Mouse (Mus musculus) A20 (cell line): ENCODE measurements around the gene AC134908.4.

ENCODE experiments used
- DNase-seq: peaks from one replicate; pipeline ENCODE4 v3.0.0-alpha.2; 2011; ENCODE audit warnings: low read depth, low spot score

AC134908.4 gene

GRCm38 (mm10) chr17:25831451-25832281, 36.2 kb upstream of the AC134908.4 start:
- no peak for DNase-seq

DNA sequence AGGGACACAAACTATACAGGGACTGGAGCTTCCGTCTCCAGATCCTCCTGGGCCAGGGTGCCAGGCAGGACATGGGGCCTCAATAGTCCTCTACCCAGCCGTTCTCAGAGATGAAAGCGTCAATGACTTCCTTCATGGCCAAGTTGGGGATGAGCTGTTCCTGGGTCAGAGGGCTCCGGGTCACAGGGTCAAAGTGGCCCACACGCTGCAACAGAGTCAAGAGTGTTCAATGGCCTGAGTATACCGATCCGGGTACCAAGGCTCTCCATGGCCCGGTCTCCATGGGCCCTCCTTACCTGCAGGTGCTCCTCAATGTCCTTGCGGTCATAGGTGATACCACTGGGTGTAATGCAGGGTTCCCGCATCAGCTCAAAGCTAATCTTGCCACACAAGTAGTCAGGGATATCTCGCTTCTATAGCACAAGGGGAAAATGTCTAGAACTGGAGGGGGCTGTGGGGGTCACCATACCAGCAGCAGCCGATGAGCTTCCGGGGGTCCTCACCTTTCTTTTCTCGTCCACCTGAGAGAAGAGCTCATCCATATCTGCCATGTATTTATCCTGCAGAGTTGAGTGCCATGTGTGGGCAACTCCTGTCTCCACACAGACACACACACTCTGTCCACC, 35.5 kb upstream of the AC134908.4 start:
- DNase-seq = no peak

DNA sequence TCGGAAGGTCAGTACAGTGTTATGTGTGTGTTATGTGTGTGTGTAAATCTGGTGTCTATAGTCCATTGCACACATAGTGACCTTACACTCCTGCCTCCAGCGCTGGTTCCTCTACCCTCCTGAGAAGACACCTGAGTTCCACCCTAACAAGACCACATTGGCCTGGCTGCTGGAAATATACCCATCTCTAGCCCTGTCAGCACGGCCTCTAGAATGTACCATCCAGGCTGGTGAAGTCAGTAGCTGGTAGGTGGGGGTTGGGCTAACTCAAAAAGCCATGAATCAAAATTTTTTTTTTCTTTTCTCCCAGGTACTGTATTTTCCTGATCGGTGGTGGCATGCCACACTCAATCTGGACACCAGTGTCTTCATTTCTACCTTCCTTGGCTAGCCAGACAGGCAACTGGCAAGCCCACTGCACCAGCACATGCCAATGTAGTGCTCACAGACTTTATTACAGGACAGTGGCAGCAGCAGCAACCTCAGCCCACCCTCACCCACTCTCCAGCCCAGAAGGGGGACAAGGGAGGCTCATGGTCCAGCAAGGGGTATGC, 34.8 kb upstream of the AC134908.4 start:
- DNase-seq = no peak

DNA sequence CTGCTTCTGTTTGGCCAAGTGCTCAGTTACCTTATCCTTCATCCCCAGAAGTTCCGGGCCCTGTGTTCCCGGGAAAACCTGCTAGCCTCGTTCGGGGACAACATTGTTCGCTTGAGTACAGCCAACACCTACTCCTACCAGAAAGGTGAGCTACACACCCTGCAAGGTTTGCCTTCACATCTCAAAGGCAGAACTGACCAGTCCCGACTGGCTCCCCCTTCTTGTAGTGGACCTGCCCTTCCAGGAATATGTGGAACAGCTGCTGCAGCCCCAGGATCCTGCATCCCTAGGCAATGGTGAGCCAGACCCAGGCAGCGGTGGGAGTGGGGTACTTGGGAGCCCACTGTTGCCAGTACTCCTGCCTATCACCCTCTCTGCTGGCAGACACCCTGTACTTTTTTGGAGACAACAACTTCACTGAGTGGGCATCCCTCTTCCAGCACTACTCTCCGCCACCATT, 34.1 kb upstream of the AC134908.4 start:
- DNase-seq = no peak

GRCm38 (mm10) chr17:25828712-25829557, 33.5 kb upstream of the AC134908.4 start, which contains the start of gene Jmjd8:
Gene Jmjd8 (plus strand): TSS chr17:25828867.
- peak; percentile 87 for DNase-seq

DNA sequence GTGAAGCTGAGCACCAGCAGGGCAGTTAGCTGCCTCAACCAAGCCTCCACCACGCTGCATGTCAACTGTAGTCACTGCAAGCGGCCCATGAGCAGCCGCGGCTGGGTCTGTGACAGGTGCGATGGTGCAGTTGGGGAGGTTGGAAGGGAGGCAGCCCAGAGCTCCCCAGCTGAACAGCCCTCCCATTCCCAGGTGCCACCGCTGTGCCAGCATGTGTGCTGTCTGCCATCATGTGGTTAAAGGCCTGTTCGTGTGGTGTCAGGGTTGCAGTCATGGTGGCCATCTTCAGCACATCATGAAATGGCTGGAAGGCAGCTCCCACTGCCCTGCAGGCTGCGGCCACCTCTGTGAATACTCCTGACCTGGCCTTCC, 32.8 kb upstream of the AC134908.4 start:
- no peak for DNase-seq

- DNase-seq = no peak
Observed at GRCm38 (mm10) chr17:25827546-25828222, 32.2 kb upstream of the AC134908.4 start.

DNA sequence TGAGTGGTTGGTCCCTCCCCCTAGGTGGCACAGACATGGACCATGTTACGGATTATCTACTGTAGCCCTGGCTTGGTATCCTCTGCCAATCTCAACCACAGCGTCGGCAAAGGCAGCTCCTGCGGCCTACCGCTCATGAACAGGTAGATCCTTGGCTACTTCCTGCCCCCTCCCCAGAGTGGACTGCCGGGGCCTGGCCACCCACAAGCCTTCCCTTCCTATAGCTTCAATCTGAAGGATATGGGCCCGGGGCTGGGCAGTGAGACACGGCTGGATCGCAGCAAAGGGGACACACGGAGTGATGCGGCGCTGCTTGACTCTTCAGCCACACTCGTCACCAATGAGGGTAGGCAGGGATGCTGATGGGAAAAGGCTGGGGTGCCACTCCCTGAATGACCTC, 31.6 kb upstream of the AC134908.4 start:
- no peak for DNase-seq

DNA sequence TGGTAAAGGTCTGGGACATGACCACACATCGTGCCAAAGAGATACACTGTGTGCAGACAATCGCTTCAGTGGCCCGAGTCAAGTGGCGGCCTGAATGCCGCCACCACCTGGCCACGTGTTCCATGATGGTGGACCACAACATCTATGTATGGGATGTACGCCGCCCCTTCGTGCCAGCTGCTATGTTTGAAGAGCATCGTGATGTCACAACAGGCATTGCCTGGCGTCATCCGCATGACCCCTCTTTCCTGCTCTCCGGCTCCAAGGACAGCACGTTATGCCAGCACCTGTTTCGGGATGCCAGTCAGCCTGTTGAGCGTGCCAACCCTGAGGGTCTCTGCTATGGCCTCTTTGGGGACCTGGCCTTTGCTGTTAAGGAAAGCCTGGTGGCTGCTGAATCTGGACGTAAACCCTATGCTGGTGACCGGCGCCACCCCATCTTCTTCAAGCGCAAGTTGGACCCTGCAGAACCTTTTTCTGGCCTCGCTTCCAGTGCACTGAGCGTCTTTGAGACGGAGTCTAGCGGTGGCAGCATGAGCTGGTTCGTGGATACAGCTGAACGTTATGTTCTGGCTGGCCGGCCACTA, 30.6 kb upstream of the AC134908.4 start:
- DNase-seq = no peak

- DNase-seq = no peak
Observed at GRCm38 (mm10) chr17:25825311-25825710, 29.9 kb upstream of the AC134908.4 start.

- DNase-seq = peak; percentile 83
Observed at GRCm38 (mm10) chr17:25824362-25825142, 29.1 kb upstream of the AC134908.4 start.

- DNase-seq = peak; percentile 94
Observed at GRCm38 (mm10) chr17:25823452-25823851, 28.0 kb upstream of the AC134908.4 start, which contains the start of gene Wdr24. Gene Wdr24 (plus strand): TSS chr17:25823627.

DNA sequence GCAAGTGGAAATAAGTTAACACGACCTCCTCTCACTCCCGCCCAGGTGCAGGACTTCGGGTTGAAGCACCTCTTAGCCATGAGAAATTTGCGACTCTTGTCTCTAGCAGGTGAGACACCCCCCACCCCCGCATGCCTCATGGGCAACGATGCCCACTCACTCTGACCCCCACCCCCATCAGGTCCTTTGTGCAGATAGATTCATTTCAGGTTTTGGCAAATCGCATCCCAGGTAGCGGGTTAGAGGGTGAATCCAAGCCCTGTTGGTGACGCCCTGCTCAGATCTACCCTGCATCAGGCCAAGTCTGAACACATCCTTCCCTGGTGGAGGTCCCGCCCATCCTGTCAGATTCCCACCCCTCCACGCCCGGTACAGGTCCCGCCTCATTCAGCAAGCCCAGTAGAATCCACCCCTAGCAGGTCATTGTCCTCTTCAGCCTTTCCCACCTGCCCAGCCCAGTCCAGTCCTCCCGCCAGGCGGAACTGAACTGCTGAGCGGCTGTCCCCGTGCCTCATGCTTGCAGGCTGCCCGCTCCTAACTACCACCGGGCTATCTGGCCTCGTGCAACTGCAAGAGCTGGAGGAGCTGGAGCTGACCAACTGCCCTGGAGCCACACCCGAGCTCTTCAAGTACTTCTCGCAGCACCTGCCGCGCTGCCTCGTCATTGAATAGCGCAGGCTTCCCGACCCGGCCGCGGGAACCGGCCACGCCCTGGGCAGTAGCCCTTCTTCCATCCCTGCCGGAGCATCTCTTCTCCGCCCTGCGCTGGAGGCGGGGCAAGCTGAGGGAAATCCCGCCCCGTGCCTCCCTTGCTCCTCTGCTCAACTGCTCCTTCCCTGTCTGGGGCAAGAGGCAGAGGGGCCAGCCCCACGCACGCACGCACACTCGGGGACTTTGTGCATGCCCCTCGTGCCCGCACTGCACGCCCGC, 23.7 kb upstream of the AC134908.4 start:
- no peak for DNase-seq

GRCm38 (mm10) chr17:25817662-25818061, 22.2 kb upstream of the AC134908.4 start:
- DNase-seq = no peak

DNA sequence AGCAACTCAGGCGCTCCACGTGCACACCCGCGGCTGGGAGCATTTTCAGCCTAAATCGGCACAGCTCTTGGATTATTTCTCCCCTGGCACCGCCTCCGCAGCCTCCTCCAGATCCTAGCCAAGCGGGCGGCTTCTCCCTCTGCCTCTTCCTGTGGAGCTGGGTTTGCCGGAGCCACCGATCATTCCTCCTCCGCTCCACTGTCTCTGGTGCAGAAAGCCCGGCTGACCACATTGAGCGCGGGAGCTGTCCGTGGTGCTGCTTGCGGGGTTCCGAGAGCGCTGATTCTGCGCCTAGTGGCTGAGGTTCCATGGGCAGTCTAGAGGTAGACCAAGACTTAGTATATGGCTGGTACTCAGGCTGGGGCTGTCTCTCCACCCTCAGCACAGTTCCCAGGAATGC, 18.0 kb upstream of the AC134908.4 start:
- DNase-seq = no peak

DNA sequence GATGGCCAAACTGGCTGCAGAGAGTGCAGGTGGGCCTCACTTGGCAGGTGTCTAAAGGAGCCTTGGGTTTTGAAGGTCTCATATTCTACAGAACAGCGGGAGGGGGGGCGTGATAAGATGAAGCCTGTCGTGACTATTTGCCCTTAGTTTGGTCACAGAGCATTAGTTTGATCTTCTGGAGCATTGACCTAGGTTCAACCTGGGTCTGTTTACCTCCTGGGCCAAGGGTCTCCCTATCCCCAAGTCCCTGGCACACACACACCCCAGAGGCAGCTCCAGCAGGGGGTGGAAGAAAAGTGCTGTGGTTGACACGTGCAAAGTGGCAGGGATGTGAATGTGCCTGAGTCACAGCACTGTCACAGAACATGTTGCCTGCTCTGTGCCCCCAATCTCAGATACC, 15.4 kb upstream of the AC134908.4 start:
- DNase-seq = no peak

- DNase-seq = no peak
Observed at GRCm38 (mm10) chr17:25809606-25810340, 14.3 kb upstream of the AC134908.4 start.
